Mouse (Mus musculus) forebrain, embryonic 10.5 days (tissue): ENCODE measurements around the gene Stk32b. TPM values are rescaled to one million over a fixed set of nuclear protein-coding genes. Genes with fewer than 3 reads are reported as not detected.

Source experiments
- DNase-seq: peaks from one replicate; pipeline ENCODE4 v3.0.0-alpha.2; 2017; ENCODE audit warnings: low spot score; ENCODE audit errors: extremely low spot score
- H3K27ac ChIP-seq: fragments of 300-500 bp; sonication (generic); 2 replicates; pipeline ENCODE4 v1.5.1; 2016; ENCODE audit warnings: mild to moderate bottlenecking
- H3K27me3 ChIP-seq: fragments of 300-500 bp; sonication (generic); 2 replicates; pipeline ENCODE4 v1.6.1; 2016; ENCODE audit warnings: mild to moderate bottlenecking; ENCODE audit not compliant: poor library complexity, severe bottlenecking
- H3K36me3 ChIP-seq: fragments of 300-500 bp; sonication (generic); replicated peaks from 2 replicates; pipeline ENCODE4 v1.6.1; 2016; ENCODE audit warnings: mild to moderate bottlenecking, moderate library complexity
- H3K4me1 ChIP-seq: fragments of 300-500 bp; sonication (generic); 2 replicates; pipeline ENCODE4 v1.6.1; 2016
- H3K4me3 ChIP-seq: fragments of 300-500 bp; sonication (generic); 2 replicates; pipeline ENCODE4 v1.5.1; 2016; ENCODE audit warnings: mild to moderate bottlenecking, moderate library complexity
- H3K9me3 ChIP-seq: fragments of 300-500 bp; sonication (generic); 2 replicates; pipeline ENCODE4 v1.6.1; 2016; ENCODE audit warnings: mild to moderate bottlenecking, moderate library complexity
- WGBS: fragments of 180-500 bp; shearing (Covaris S2); methylation state at CpG from one replicate; pipeline ENCODE4 v1.1.7; 2016; 5-methylcytosine and 5-hydroxymethylcytosine counted together
- polyA plus RNA-seq: library from polyadenylated mRNA; unstranded; fragments of >200 nt; fragmentation: Nextera tagmentation; extraction: Ambion mirVana; gene quantifications from 2 replicates; pipeline ENCODE4 v1.2.1, GENCODE M21; 2016

Gene Stk32b
- polyA plus RNA-seq, 1 experiment from 2014 or later, result 0.63 TPM

DNA sequence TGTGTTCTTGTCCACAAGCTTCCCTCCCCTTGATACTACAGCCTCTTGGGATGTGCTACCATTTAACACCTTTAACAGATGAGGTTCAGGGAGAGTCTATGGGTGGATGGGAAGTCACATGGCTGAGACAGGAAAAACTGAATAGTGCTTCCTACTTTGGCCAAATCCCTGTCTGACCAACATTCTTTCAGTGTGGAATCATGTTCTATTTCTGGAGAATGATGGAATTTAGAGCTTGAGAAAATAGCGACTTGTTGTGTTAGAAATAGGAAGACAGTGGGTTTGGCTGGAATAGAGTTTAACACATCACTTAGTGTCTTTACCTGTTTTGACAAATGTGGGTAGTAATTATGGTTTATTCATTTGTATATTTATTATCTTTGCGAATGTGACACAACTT lies 249.3 kb downstream of the Stk32b start:
- no peak for DNase-seq
- Histone ChIP-seq H3K27ac (no peak overlapping the region), H3K36me3 (no peaks in the 10 kb centered on the region), H3K9me3 (no peaks in the 10 kb centered on the region), H3K4me1 (no peaks in the 10 kb centered on the region), H3K27me3 (no peaks in the 10 kb centered on the region), H3K4me3 (no peak overlapping the region)
- WGBS, result 84% methylated on average over 2 of the region's 2 CpGs

- 92% methylated on average over 10 of the region's 10 CpGs for WGBS
- Histone ChIP-seq H3K27me3 (no peaks in the 10 kb centered on the region), H3K4me3 (no peak overlapping the region), H3K9me3 (no peaks in the 10 kb centered on the region), H3K36me3 (no peaks in the 10 kb centered on the region), H3K4me1 (no peaks in the 10 kb centered on the region), H3K27ac (no peak overlapping the region)
- DNase-seq, result no peak
These were observed 251.5 kb downstream of the Stk32b start for GRCm38 (mm10) chr5:37465461-37465860.

- no peaks in the 10 kb centered on the region for H3K27me3 ChIP-seq
- no peaks in the 10 kb centered on the region; the same call in 1 of the 2 replicates for H3K4me1 ChIP-seq
- WGBS, result 72% methylated on average over 2 of the region's 2 CpGs
- no peak for DNase-seq
- no peak overlapping the region for H3K27ac ChIP-seq
- no peak overlapping the region for H3K4me3 ChIP-seq
- H3K9me3 ChIP-seq, result no peaks in the 10 kb centered on the region
- H3K36me3 ChIP-seq, result no peaks in the 10 kb centered on the region
These were observed 258.7 kb downstream of the Stk32b start for GRCm38 (mm10) chr5:37458236-37458635.

DNA sequence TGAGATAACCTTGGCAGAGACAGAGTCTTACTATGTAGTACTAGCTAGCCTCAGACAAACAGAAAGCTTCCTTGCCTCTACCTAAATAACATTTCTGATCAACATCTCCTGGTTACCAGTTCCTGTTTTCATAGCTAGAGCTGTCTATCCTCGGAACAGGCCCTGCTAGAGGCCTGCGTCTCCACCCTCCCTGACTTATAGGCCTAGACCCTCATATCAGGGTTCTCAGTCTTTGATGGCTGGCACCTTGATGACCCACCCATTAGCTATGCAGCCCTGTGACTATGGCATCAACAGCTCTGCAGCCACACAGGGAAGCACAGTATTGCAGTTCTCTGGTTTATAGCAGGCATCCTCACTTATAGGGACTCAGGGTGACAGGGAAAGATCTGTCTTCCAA lies 259.1 kb downstream of the Stk32b start:
- 88% methylated on average over 2 of the region's 2 CpGs for WGBS
- H3K9me3 ChIP-seq, result no peaks in the 10 kb centered on the region
- no peak for DNase-seq
- H3K4me1 ChIP-seq, result no peaks in the 10 kb centered on the region; the same call in 1 of the 2 replicates
- H3K36me3 ChIP-seq, result no peaks in the 10 kb centered on the region
- no peak overlapping the region for H3K4me3 ChIP-seq
- H3K27me3 ChIP-seq, result no peaks in the 10 kb centered on the region
- no peak overlapping the region for H3K27ac ChIP-seq

DNA sequence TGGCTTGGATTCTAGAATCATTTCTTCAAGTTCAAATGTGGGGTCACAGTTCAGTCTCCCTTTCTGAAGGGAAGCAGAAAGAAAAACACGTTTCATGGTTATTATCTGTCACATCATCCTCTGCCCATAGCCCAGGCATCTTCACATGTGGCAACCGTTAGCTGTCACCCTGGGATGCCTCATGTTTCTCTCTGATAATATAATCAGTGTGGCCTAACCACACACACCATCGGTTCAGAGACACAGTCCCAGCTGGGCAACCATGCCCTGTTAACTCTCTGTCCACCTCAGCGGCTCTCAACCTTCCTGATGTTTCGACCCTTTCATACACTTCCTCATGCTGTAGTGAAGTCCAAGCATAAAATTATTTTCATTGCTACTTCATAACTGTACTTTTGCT lies 259.8 kb downstream of the Stk32b start:
- H3K36me3 ChIP-seq, result no peaks in the 10 kb centered on the region
- H3K27ac ChIP-seq, result no peak overlapping the region
- no peaks in the 10 kb centered on the region for H3K27me3 ChIP-seq
- no peak for DNase-seq
- H3K4me1 ChIP-seq, result no peaks in the 10 kb centered on the region; the same call in 1 of the 2 replicates
- WGBS, result 86% methylated on average over 5 of the region's 5 CpGs
- no peaks in the 10 kb centered on the region for H3K9me3 ChIP-seq
- no peak overlapping the region for H3K4me3 ChIP-seq

DNA sequence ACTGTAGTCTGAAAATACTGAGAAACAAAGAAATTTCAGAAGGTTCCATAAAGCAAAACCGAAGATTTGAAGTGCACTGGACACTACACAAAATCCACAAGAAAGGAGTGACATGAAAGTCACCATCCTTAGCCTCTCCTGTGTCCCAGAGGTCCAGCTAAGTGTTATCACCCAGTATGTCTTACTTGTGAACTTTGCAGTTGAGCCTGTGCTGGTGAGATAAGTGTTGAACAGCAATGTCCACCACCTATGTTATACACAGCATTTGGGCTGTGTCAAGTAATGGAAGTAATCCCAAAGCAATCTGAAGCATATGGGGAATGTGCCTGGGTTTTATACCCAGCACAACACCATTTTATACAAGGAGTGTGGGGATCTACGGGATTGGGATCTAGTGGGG lies 260.4 kb downstream of the Stk32b start:
- Histone ChIP-seq H3K9me3 (no peaks in the 10 kb centered on the region), H3K27ac (no peak overlapping the region), H3K36me3 (no peaks in the 10 kb centered on the region), H3K4me1 (no peaks in the 10 kb centered on the region; the same call in 1 of the 2 replicates), H3K4me3 (no peak overlapping the region), H3K27me3 (no peaks in the 10 kb centered on the region)
- DNase-seq, result no peak
- 66% methylated on average over 2 of the region's 2 CpGs for WGBS

GRCm38 (mm10) chr5:37447546-37447945 lies 269.4 kb downstream of the Stk32b start:
- no peak overlapping the region for H3K4me3 ChIP-seq
- H3K4me1 ChIP-seq, result no peaks in the 10 kb centered on the region
- H3K36me3 ChIP-seq, result no peaks in the 10 kb centered on the region
- H3K27me3 ChIP-seq, result no peaks in the 10 kb centered on the region
- no peak overlapping the region for H3K27ac ChIP-seq
- H3K9me3 ChIP-seq, result no peaks in the 10 kb centered on the region
- no peak for DNase-seq
- WGBS, result 86% methylated on average over 3 of the region's 3 CpGs

- H3K4me3 ChIP-seq, result no peak overlapping the region
- H3K27ac ChIP-seq, result no peak overlapping the region
- 79% methylated on average over 2 of the region's 2 CpGs for WGBS
- H3K27me3 ChIP-seq, result no peaks in the 10 kb centered on the region
- DNase-seq, result no peak
- no peaks in the 10 kb centered on the region for H3K9me3 ChIP-seq
- no peaks in the 10 kb centered on the region for H3K36me3 ChIP-seq
- H3K4me1 ChIP-seq, result no peaks in the 10 kb centered on the region
These were observed 274.2 kb downstream of the Stk32b start for GRCm38 (mm10) chr5:37442767-37443166.

- Histone ChIP-seq H3K9me3 (no peaks in the 10 kb centered on the region), H3K4me3 (no peak overlapping the region), H3K4me1 (no peaks in the 10 kb centered on the region), H3K36me3 (no peaks in the 10 kb centered on the region), H3K27me3 (no peaks in the 10 kb centered on the region), H3K27ac (no peak overlapping the region)
- 83% methylated on average over 3 of the region's 3 CpGs for WGBS
- no peak for DNase-seq
These were observed 281.6 kb downstream of the Stk32b start for GRCm38 (mm10) chr5:37435417-37435816.

DNA sequence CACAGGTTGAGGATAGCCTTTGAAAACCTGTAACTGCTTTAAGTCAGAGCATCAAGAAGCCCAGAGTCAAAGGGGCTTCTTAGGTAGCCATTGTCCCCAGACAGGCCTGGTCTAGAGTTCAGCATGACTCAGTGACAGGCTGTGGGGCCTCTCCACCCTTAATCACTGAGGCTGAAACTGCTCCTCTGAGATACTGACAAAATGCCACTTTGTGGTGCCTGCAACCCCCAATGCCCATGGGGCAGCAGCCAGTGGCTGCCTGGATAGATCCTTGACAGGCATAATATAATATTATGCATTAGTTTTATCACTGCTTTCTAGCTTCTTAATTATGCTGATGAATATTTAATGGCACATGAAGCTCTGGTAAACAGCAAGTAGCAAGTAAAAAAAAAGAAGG lies 289.8 kb downstream of the Stk32b start:
- Histone ChIP-seq H3K27ac (no peak overlapping the region), H3K9me3 (no peaks in the 10 kb centered on the region), H3K4me3 (no peak overlapping the region), H3K36me3 (peaks cover 32% of the 10 kb centered on the region), H3K27me3 (no peaks in the 10 kb centered on the region), H3K4me1 (no peaks in the 10 kb centered on the region)
- DNase-seq, result no peak

DNA sequence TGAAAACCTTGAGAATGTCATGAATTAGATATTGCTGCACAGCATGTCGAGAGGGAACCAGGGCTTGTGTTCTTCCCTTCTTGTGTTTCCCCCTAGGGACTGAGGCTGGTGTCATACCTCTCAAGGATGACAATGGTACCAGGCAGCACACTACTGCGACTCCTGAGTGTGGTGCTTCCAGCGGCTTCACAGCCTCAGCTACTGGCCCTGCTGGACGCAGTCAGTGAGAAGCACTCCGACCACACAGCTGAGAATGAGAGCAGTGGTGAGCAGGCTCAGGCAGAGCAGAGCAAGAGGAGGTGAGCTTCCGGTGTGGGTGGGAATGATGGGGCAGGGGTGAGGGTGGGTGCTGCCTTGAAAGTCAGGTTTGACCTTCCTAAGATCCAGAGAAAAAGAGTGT lies 297.9 kb downstream of the Stk32b start:
- Histone ChIP-seq H3K4me3 (no peak overlapping the region), H3K9me3 (no peaks in the 10 kb centered on the region), H3K27ac (no peak overlapping the region), H3K27me3 (no peaks in the 10 kb centered on the region), H3K36me3 (peaks cover 70% of the 10 kb centered on the region), H3K4me1 (no peaks in the 10 kb centered on the region)
- WGBS, result 87% methylated on average over 6 of the region's 6 CpGs
- no peak for DNase-seq

Other genes with a start within 250 kb of the Stk32b start
- gene Cytl1, start 18.3 kb upstream of the Stk32b start, polyA plus RNA-seq, result 0.70 and 0.98 TPM in 2 replicates
- 176 and 192 TPM in 2 replicates for gene Msx1, start 107.4 kb upstream of the Stk32b start, polyA plus RNA-seq